In genomic region chr7:102205646-102206045, GRCm38 (mm10) we compare ENCODE assay signal across 16 mouse cellular contexts. TPM values are rescaled to one million over a fixed set of nuclear protein-coding genes. Genes with fewer than 3 reads are reported as not detected.
DNase-seq lines count a peak whose midpoint lies in the region; ATAC-seq and TF ChIP-seq lines count a peak whose summit lies in the region.
"Had no signal": no experiment of that assay in that cellular context is flagged by ENCODE, and none has a peak within 500 bp of the region (broad histone marks: within the 10 kb centered on the region; RNA-seq: fewer than 3 reads in every experiment).

No protein-coding gene starts in this region.

- H3K27ac ChIP-seq in liver, embryonic 13.5 days, result peak overlapping the region; percentile 26
- no peak overlapping the region for H3K27ac ChIP-seq in hindbrain, postnatal 0 days
- H3K27ac ChIP-seq: heart, embryonic 15.5 days; hindbrain, embryonic 13.5 days had no signal

- WGBS in liver, embryonic 13.5 days (ENCODE audit: insufficient replicate concordance), result 9% methylated on average over 1 of the region's 1 CpGs
- WGBS in hindbrain, postnatal 0 days, result 97% methylated on average over 1 of the region's 1 CpGs

- H3K36me3 ChIP-seq in liver, embryonic 13.5 days, result peaks cover 13% of the 10 kb centered on the region
- no peaks in the 10 kb centered on the region for H3K36me3 ChIP-seq in hindbrain, postnatal 0 days (ENCODE audit: insufficient read depth, low read length)
- H3K36me3 ChIP-seq: hindbrain, embryonic 13.5 days had no signal

- peak; percentile 37 for DNase-seq in CD4-positive, CD25-positive, alpha-beta regulatory T cell, adult 2 months (ENCODE audit: low read depth, low spot score)
- peak; percentile 18 for DNase-seq in retina, embryonic 14.5 days (ENCODE audit: low spot score)
- no peak for DNase-seq in retina, postnatal 1 day
- DNase-seq in liver, embryonic 13.5 days, result peak; percentile 59
- DNase-seq in hindbrain, postnatal 0 days (ENCODE audit: low spot score), result no peak
- DNase-seq in right cerebral cortex, postnatal 25 days, result no peak
- no peak for DNase-seq in natural killer cell, adult 2 months (ENCODE audit: low spot score in 2 of 2)
- DNase-seq: cerebellum, adult 18-20 months; kidney, adult 9 months; lung, adult 18-20 months; thymus, postnatal 4 days had no signal

- no peak overlapping the region; the same call in 1 of the 2 replicates for H3K9ac ChIP-seq in liver, embryonic 13.5 days
- H3K9ac ChIP-seq in hindbrain, postnatal 0 days (replicated peaks; ENCODE audit: low read length), result no peak overlapping the region
- H3K9ac ChIP-seq: heart, embryonic 15.5 days; hindbrain, embryonic 13.5 days had no signal

- TF ChIP-seq CTCF in hindbrain, postnatal 0 days (IDR thresholded peaks at IDR 0.05; ENCODE audit: low read depth), result no peak; the same call in 1 of the 2 replicates

- H3K9me3 ChIP-seq in liver, embryonic 13.5 days (replicated peaks), result no peaks in the 10 kb centered on the region
- H3K9me3 ChIP-seq in hindbrain, postnatal 0 days (ENCODE audit: low read length), result no peaks in the 10 kb centered on the region
- H3K9me3 ChIP-seq: G1E; heart, embryonic 15.5 days; hindbrain, embryonic 13.5 days; megakaryocyte, embryonic 14.5 days had no signal

- peaks cover 56% of the 10 kb centered on the region for H3K4me1 ChIP-seq in liver, embryonic 13.5 days (replicated peaks)
- peaks cover 3% of the 10 kb centered on the region; the same call in 1 of the 2 replicates for H3K4me1 ChIP-seq in hindbrain, postnatal 0 days (ENCODE audit: insufficient read depth, low read length)

- peak overlapping the region; percentile 28 for H3K4me2 ChIP-seq in liver, embryonic 13.5 days
- H3K4me2 ChIP-seq in hindbrain, postnatal 0 days (ENCODE audit: low read depth, low read length), result no peak overlapping the region
- H3K4me2 ChIP-seq: heart, embryonic 15.5 days; hindbrain, embryonic 13.5 days had no signal

- H3K27me3 ChIP-seq in liver, embryonic 13.5 days, result no peaks in the 10 kb centered on the region
- H3K27me3 ChIP-seq in hindbrain, postnatal 0 days (ENCODE audit: insufficient read depth, low read length), result no peaks in the 10 kb centered on the region
- H3K27me3 ChIP-seq: heart, embryonic 15.5 days; hindbrain, embryonic 13.5 days; megakaryocyte, embryonic 14.5 days had no signal

- no peak for ATAC-seq in CD4-positive, CD25-positive, alpha-beta regulatory T cell, adult 4 months
- peak; percentile 32 for ATAC-seq in liver, embryonic 13.5 days (ENCODE audit: low read depth)
- ATAC-seq in hindbrain, postnatal 0 days, result no peak

- no peak overlapping the region for H3K4me3 ChIP-seq in liver, embryonic 13.5 days (replicated peaks)
- no peak overlapping the region for H3K4me3 ChIP-seq in hindbrain, postnatal 0 days (ENCODE audit: low read length)
- H3K4me3 ChIP-seq: heart, embryonic 15.5 days; hindbrain, embryonic 13.5 days; megakaryocyte, embryonic 14.5 days had no signal

RNA-seq across cellular contexts. Expression of gene Nup98, which starts 4.3 kb away (rescaled TPM):
- 10 to 100 TPM; 37.2 to 39.6 TPM for polyA plus RNA-seq in CD4-positive, CD25-positive, alpha-beta regulatory T cell, adult 4 months (2017; shearing (Covaris generic))
- polyA plus RNA-seq in liver, embryonic 13.5 days (2015; fragmentation: Nextera tagmentation; extraction: Ambion mirVana), result 16.9 and 20.7 TPM in 2 replicates
- total RNA-seq in hindbrain, postnatal 0 days (2014; rRNA removed), result 33.9 and 37.1 TPM in 2 replicates
- polyA plus RNA-seq in hindbrain, postnatal 0 days (2015; fragmentation: Nextera tagmentation; extraction: Ambion mirVana), result 11.0 and 11.2 TPM in 2 replicates

RNA-seq across cellular contexts. Expression of gene Pgap2, which starts 4.4 kb away (rescaled TPM):
- polyA plus RNA-seq in CD4-positive, CD25-positive, alpha-beta regulatory T cell, adult 4 months (2017; shearing (Covaris generic)), result 10 to 100 TPM; 46.8 to 60.4 TPM
- 23.3 and 27.3 TPM in 2 replicates for polyA plus RNA-seq in liver, embryonic 13.5 days (2015; fragmentation: Nextera tagmentation; extraction: Ambion mirVana)
- total RNA-seq in hindbrain, postnatal 0 days (2014; rRNA removed), result 50.0 and 73.0 TPM in 2 replicates
- polyA plus RNA-seq in hindbrain, postnatal 0 days (2015; fragmentation: Nextera tagmentation; extraction: Ambion mirVana), result 59.3 and 61.7 TPM in 2 replicates

RNA-seq across cellular contexts. Expression of gene Rhog, which starts 50.2 kb away (rescaled TPM):
- polyA plus RNA-seq in CD4-positive, CD25-positive, alpha-beta regulatory T cell, adult 4 months (2017; shearing (Covaris generic)), result 100 to 1,000 TPM; 146 to 173 TPM
- polyA plus RNA-seq in liver, embryonic 13.5 days (2015; fragmentation: Nextera tagmentation; extraction: Ambion mirVana), result 56.0 and 58.2 TPM in 2 replicates
- 12.8 and 17.0 TPM in 2 replicates for total RNA-seq in hindbrain, postnatal 0 days (2014; rRNA removed)
- polyA plus RNA-seq in hindbrain, postnatal 0 days (2015; fragmentation: Nextera tagmentation; extraction: Ambion mirVana), result 22.1 and 22.6 TPM in 2 replicates

Comparison
In these comparisons a context has a peak if more than half of its experiments do, and no peak if none do; other contexts are left out.
1. DNase-seq: peak in CD4-positive, CD25-positive, alpha-beta regulatory T cell, adult 2 months (single experiment), retina, embryonic 14.5 days (single experiment) and liver, embryonic 13.5 days (single experiment); none in retina, postnatal 1 day (single experiment), hindbrain, postnatal 0 days (single experiment), right cerebral cortex, postnatal 25 days (single experiment) and natural killer cell, adult 2 months (0 of 2).